In the genomic region with DNA sequence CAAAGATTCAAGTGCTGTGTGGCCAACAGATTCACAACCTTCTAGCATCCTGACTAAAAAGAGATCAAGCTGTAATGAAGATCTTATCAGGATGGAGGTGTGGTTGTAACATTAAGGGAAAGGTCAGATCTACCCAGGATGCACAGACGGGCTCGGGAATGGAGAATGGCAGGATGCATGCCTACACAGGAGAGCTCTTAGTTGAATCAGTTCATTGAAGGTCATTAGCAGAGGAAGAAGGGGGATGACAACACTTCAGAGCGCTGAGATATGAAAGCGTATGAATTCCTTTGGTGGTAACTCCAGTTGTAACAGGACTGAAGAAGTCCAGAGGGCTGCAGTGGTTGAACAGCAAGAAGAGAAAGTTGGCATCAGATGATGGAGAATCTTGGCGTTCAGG, we compare ENCODE assay signal across 18 mouse cellular contexts. TPM values are rescaled to one million over a fixed set of nuclear protein-coding genes. Genes with fewer than 3 reads are reported as not detected.
"Had no signal": no experiment of that assay in that cellular context is flagged by ENCODE, and none has a peak within 500 bp of the region (broad histone marks: within the 10 kb centered on the region; RNA-seq: fewer than 3 reads in every experiment).

No protein-coding gene starts in this region.

- DNase-seq: heart, postnatal 10 days; heart, postnatal 14 days; heart, postnatal 36 days; heart, postnatal 4 days; kidney, adult 11 months; kidney, adult 18-20 months; kidney, adult 2 months; kidney, adult 8-10 months; kidney, adult 9 months; kidney, postnatal 10 days; kidney, postnatal 14 days; kidney, postnatal 25 days; kidney, postnatal 36 days; kidney, postnatal 4 days; layer of hippocampus, adult 9-11 months; layer of hippocampus, postnatal 36 days had no signal

RNA-seq across cellular contexts. Expression of a gene that starts 27.1 kb away (rescaled TPM):
- total RNA-seq: hematopoietic stem cell, adult 5-6 weeks had no signal
- polyA plus RNA-seq: inflammation-experienced regulatory T-cells, adult 6 months had no signal
